Mouse (Mus musculus) liver, postnatal 0 days (tissue): ENCODE measurements around the gene Dgkz.

ENCODE experiments used
- CTCF ChIP-seq: sonication (generic); IDR thresholded peaks from 2 replicates; pipeline ENCODE4 v1.5.1; 2016; ENCODE audit warnings: antibody characterized with exemption, low read depth
- EP300 ChIP-seq: IDR thresholded peaks from 2 replicates; pipeline ENCODE4 v1.6.1; 2016; ENCODE audit warnings: antibody characterized with exemption, low read depth, mild to moderate bottlenecking

GRCm38 (mm10) chr2:91959544-91960410, 15.9 kb downstream of the Dgkz start:
- no peak for TF ChIP-seq CTCF
- TF ChIP-seq EP300, result no peak
